ENCODE assay signal across 20 mouse cellular contexts in the genomic region with DNA sequence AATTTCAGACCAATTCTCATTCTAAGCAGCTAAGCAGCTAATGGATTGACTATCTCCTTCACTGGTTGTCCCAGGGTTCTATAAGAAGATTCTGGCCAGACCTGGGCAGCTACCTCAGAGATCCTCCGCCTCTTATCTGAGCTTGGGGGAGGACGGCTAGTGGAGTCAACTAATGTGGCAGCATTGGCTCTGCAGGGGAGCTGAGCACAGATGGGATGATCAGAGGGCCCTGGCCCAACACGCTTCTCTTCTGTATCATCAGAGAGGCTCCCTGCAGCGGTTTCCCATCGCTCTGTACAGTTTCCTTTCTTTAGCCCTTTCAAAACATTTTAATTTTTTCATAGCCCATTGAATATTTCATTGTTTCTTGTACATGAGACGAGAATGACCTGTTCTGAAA.
DNase-seq lines count a peak whose midpoint lies in the region; ATAC-seq and TF ChIP-seq lines count a peak whose summit lies in the region.
"Had no signal": no experiment of that assay in that cellular context is flagged by ENCODE, and none has a peak within 500 bp of the region (broad histone marks: within the 10 kb centered on the region; RNA-seq: fewer than 3 reads in every experiment).

No protein-coding gene starts in this region.

- no peak for ATAC-seq in stomach, postnatal 0 days (ENCODE audit: low FRiP score, low TSS enrichment)
- ATAC-seq: forebrain, embryonic 15.5 days; hindbrain, embryonic 16.5 days; inflammation-experienced regulatory T-cells, adult 6 months had no signal

- H3K27ac ChIP-seq in stomach, postnatal 0 days (replicated peaks), result no peak overlapping the region
- H3K27ac ChIP-seq: embryonic facial prominence, embryonic 12.5 days; forebrain, embryonic 15.5 days; heart, embryonic 10.5 days; hindbrain, embryonic 12.5 days had no signal

- H3K9ac ChIP-seq in stomach, postnatal 0 days (ENCODE audit: low read length), result no peak overlapping the region
- H3K9ac ChIP-seq: embryonic facial prominence, embryonic 12.5 days; forebrain, embryonic 15.5 days; hindbrain, embryonic 12.5 days had no signal

- no peak for TF ChIP-seq EP300 in stomach, postnatal 0 days (optimal IDR thresholded peaks at IDR 0.05)

- no peak for TF ChIP-seq CTCF in brain, embryonic 14.5 days (IDR thresholded peaks at IDR 0.05; ENCODE audit: borderline replicate concordance, extremely low read depth, insufficient read depth, insufficient read length)
- TF ChIP-seq CTCF in stomach, postnatal 0 days (IDR thresholded peaks at IDR 0.05; ENCODE audit: low read depth), result no peak

- H3K4me3 ChIP-seq in stomach, postnatal 0 days (ENCODE audit: low read depth, low read length), result no peak overlapping the region
- H3K4me3 ChIP-seq: embryonic facial prominence, embryonic 12.5 days; forebrain, embryonic 15.5 days; heart, embryonic 10.5 days; hindbrain, embryonic 12.5 days had no signal

- H3K9me3 ChIP-seq in stomach, postnatal 0 days (ENCODE audit: control insufficient read depth, low read length), result no peaks in the 10 kb centered on the region
- H3K9me3 ChIP-seq: embryonic facial prominence, embryonic 12.5 days; forebrain, embryonic 15.5 days; heart, embryonic 10.5 days; hindbrain, embryonic 12.5 days had no signal

- H3K4me1 ChIP-seq in stomach, postnatal 0 days (replicated peaks; ENCODE audit: control insufficient read depth, insufficient read depth), result no peaks in the 10 kb centered on the region
- H3K4me1 ChIP-seq: embryonic facial prominence, embryonic 12.5 days; forebrain, embryonic 15.5 days; hindbrain, embryonic 12.5 days had no signal

- no peak overlapping the region for H3K4me2 ChIP-seq in stomach, postnatal 0 days (replicated peaks; ENCODE audit: low read depth)
- H3K4me2 ChIP-seq: embryonic facial prominence, embryonic 12.5 days; forebrain, embryonic 15.5 days; hindbrain, embryonic 12.5 days had no signal

- WGBS in stomach, postnatal 0 days, result 75% methylated on average over 6 of the region's 6 CpGs

- H3K36me3 ChIP-seq in stomach, postnatal 0 days (ENCODE audit: control insufficient read depth, insufficient read depth, low read length), result no peaks in the 10 kb centered on the region
- H3K36me3 ChIP-seq: embryonic facial prominence, embryonic 12.5 days; forebrain, embryonic 15.5 days; heart, embryonic 10.5 days; hindbrain, embryonic 12.5 days had no signal

- no peak for TF ChIP-seq POLR2A in brain, embryonic 14.5 days (IDR thresholded peaks at IDR 0.05; ENCODE audit: borderline replicate concordance, extremely low read depth, insufficient read depth, insufficient read length, poor library complexity, severe bottlenecking)

- no peaks in the 10 kb centered on the region for H3K27me3 ChIP-seq in stomach, postnatal 0 days (ENCODE audit: control insufficient read depth, insufficient read depth, low read length)
- H3K27me3 ChIP-seq: embryonic facial prominence, embryonic 12.5 days; forebrain, embryonic 15.5 days; hindbrain, embryonic 12.5 days had no signal

- peak; percentile 29 for DNase-seq in brain, embryonic 14.5 days (ENCODE audit: low read depth)
- peak; percentile 11 for DNase-seq in cerebellum, adult 11 months
- DNase-seq in cerebellum, adult 8-10 months, result peak; percentile 20
- DNase-seq in cerebellum, postnatal 14 days, result peak; percentile 68 to 82
- DNase-seq in stomach, postnatal 0 days (ENCODE audit: low spot score), result no peak
- no peak for DNase-seq in testis, postnatal 14 days (ENCODE audit: low spot score)
- DNase-seq in right cerebral cortex, adult 18-20 months, result no peak
- DNase-seq in right cerebral cortex, postnatal 4 days, result no peak
- DNase-seq: adrenal gland, adult 2 months; adrenal gland, postnatal 25 days; embryo, embryonic 11 days; heart, adult 18-20 months; heart, postnatal 10 days; heart, postnatal 4 days had no signal

Comparison
In these comparisons a context has a peak if more than half of its experiments do, and no peak if none do; other contexts are left out.
1. DNase-seq: peak in brain, embryonic 14.5 days (single experiment), cerebellum, adult 11 months (single experiment), cerebellum, adult 8-10 months (single experiment) and cerebellum, postnatal 14 days (2 of 2); none in stomach, postnatal 0 days (single experiment), testis, postnatal 14 days (single experiment), right cerebral cortex, adult 18-20 months (single experiment) and right cerebral cortex, postnatal 4 days (single experiment).